Mouse (Mus musculus): Measurements from ENCODE around the gene Fbxw21. TPM values are rescaled to one million over a fixed set of nuclear protein-coding genes. Genes with fewer than 3 reads are reported as not detected.
"Not testable (repeated sequence)": the region's sequence is repeated elsewhere in the genome, so short reads cannot be mapped to it uniquely, and the experiment has no call there.

Fbxw21 gene
- total RNA-seq (2021), result not detected
- long read RNA-seq, experiment 1, result 0 reads
- long read RNA-seq, experiment 2, result 0 reads

DNA sequence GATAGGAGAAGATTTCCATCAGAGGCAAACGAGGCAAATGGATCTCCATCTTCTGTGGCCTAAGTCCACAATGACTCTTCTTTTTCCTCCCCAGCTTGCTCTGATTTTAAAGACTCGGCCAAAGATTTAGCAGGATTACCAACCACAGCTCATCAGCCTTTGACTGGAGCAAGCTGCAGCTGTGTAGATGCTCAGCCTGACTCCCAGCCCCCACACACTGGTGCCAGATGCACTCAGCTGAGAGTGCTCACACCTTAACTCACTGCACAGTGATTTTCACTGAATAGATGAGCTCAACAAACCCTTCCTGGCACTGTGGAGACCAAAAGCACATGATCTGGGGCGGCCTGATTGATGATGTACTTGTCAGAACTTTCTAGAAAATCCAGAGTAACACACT lies at the start of gene Fbxw21:
Fbxw21 (minus strand) TSS at position 101 of the 400 bp plus-strand sequence.
- no peak for DNase-seq
- intact Hi-C loops (cut with DNase I), result no loop called here

DNA sequence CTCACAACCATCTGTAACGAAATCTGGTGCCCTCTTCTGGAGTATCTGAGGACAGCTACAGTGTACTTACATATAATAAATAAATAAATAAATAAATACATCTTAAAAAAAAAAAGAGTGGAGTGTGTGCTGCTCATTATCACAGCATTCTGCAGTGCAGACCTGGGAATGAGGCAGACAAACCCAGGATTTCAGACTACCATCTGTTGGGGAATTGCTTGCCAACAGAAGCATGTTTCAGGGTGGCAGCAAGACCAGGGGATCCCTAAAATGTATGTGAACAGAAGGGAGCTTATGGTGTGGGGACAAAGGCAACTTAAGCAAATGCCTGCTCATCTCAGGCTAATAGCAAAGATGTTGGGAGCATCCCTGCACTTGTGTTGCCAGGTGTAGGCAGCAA lies 39.5 kb upstream of the Fbxw21 start:
- DNase-seq; intact Hi-C loops (cut with DNase I): not testable (repeated sequence)

DNA sequence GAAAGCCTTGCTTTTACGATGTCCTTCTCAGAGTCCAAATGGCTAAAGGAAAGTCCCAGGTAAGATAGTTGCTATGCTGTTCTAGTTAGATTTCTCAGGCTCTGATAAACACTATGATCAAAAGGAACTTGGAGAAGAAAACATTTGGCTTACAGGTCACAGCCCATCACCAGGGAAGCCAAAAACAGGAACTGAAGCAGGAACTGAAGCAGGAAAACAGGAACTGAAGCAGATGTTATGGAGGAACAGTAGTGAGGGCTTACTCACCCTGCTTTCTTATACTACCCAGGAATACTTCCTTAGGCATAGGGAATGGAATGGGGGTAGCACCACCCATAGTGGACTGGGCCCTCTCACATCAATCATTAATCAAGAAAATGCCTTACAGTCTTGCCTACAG lies 38.5 kb upstream of the Fbxw21 start:
- DNase-seq, result no peak
- intact Hi-C loops (cut with DNase I), result no loop called here

DNA sequence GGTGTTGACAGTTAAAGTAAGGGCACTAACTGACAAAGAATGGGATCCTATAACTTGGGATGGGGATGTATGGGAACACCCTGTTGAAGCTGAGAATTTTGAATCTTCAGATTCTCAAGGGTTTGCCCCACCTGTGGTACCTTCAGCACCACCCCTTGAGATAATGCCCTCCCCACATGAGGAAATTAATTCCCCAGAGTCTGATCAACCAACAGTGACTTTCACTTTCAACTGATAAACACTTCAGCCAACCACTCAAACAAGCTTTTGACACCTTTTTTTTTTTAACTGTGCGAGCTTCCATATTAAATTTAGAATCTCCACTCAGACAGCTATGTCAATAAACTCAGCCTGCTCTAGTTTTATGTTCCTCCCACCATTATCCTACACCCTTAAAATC lies 37.5 kb upstream of the Fbxw21 start:
- DNase-seq, result no peak
- intact Hi-C loops (cut with DNase I), result no loop called here

DNA sequence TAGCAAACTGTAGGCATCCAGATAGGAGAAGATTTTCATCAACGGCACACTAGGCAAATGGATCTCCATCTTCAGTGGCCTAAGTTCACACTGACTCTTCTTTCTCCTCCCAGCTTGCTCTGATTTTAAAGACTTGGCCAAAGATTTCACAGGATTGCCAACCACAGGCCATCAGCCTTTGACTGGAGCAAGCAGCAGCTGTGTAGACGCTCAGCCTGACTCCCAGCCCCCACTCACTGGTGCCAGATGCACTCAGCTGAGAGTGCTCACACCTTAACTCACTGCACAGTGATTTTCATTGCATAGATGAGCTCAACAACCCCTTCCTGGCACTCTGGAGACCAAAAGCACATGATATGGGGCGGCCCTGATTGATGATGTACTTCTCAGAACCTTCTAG lies 34.0 kb upstream of the Fbxw21 start, which contains the start of gene Fbxw13:
Fbxw13 (minus strand) TSS at position 101 of the 400 bp plus-strand sequence.
- intact Hi-C loops (cut with DNase I), result not testable (repeated sequence)

DNA sequence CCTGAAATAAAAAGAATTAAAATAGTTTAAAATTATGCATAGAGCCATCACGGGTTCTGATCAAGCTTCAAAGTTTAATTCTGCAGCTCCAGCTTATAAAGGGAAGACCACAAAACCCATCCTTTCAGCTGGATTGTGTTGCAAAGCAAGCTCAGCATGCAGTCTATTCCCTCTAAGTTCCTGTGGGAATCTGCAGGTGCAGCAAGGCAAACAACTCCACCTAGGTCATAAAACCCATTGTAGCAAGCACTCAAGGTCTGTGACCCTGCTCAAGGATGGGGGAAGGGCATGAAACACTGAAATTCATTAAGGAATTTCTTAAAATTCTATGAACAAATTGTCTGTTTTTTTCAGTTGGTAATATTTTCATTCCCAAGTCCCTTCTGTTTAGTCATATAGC lies 15.4 kb upstream of the Fbxw21 start:
- no peak for DNase-seq
- intact Hi-C loops (cut with DNase I), result no loop called here

More for the DNA sequence above, 34.0 kb upstream of the Fbxw21 start, which contains the start of gene Fbxw13:
- not testable (repeated sequence) for DNase-seq

GRCm38 (mm10) chr9:109176301-109176700 lies 14.5 kb upstream of the Fbxw21 start:
- DNase-seq, result no peak
- intact Hi-C loops (cut with DNase I), result no loop called here

- intact Hi-C loops (cut with DNase I), result no loop called here
- DNase-seq, result no peak
These were observed 5.5 kb upstream of the Fbxw21 start for GRCm38 (mm10) chr9:109167316-109167715.

DNA sequence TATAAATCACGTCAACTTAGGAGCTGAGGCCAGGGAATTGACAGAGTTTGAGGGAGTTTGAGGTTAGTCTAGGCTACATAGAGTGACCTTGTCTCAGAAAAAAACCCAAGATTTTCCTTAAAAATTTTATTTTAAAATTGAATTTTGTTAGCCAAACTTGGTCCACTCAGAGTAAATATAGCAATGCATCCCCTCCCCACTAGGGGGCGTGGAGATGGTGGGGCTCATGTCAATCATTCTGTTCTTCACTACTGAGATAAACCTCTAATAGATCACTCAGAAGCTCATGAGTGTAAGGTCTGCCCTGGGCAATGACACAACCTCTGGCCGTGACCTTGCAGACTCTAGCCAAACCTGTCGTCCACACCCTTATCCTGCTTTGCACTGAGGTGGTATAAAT lies 21.4 kb downstream of the Fbxw21 start:
- DNase-seq; intact Hi-C loops (cut with DNase I): not testable (repeated sequence)

DNA sequence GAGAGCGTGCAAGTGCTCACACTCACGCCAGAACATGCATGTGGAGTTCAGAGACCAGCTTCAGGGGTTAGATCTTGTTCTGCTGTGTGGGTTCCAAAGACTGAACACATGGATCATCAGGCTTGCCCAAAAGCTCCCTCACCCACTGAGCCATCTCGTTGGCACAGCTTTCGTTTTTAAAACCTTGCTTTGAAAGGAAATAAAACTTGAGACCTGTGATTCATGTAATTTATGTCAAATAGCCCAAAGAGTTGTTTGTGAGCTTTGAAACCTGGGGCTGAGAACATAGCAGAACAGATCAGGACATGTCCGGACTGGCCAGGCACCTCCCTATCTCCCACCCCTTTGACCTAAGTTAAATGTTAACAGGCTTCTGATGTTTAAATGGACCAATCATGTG lies 31.8 kb downstream of the Fbxw21 start:
- DNase-seq, result no peak
- intact Hi-C loops (cut with DNase I), result no loop called here

DNA sequence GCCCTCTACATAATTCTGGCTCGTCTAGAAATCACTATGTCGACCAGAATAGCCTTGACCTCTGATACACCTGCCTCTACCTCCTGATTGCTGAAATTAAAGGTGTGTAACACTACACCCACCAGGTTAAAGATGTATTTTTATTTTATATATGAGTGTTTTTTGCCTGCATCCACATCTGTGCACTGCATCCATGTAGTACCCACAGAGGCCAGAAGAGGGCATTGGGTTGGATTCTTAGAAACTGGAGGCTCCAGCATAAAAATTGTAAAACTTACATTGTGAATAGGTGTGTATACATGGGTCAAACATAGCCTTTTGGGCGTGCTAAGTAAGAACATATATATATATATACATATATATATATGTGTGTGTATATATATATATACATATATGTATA lies 33.6 kb downstream of the Fbxw21 start:
- intact Hi-C loops (cut with DNase I), result loop anchor here (10.0 kb wide), 1 partner anchor 737 kb away; no protein-coding TSS in a partner anchor
- DNase-seq, result peak in 1 of 2 experiments; percentile 60

DNA sequence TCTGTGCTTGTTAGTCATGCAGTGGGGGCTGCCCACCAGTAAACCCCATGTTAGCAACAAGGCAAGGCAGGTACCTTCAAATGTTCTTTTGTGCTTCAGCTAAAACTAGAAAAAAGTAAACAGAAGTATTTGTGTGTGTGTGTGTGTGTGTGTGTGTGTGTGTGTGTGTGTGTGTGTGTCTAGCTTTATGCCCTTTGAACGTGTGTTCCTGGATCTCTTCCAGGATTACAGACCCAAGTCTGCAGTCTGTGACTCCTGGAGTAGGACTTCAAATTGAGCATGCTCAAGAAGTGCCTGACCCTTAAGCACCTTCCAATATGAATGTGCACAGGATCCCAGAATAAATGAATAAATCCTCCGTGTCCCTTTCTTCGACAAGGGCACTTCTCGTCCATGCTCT lies 34.8 kb downstream of the Fbxw21 start:
- DNase-seq, result no peak
- intact Hi-C loops (cut with DNase I), result loop anchor here (10.0 kb wide), 1 partner anchor 738 kb away; no protein-coding TSS in a partner anchor

- DNase-seq, result no peak
- intact Hi-C loops (cut with DNase I), result loop anchor here (10.0 kb wide), 1 partner anchor 739 kb away; no protein-coding TSS in a partner anchor
These were observed 36.4 kb downstream of the Fbxw21 start for GRCm38 (mm10) chr9:109125481-109125880.

- DNase-seq, result no peak
- intact Hi-C loops (cut with DNase I), result loop anchor here (10.0 kb wide), 1 partner anchor 740 kb away; no protein-coding TSS in a partner anchor
These were observed 36.8 kb downstream of the Fbxw21 start for GRCm38 (mm10) chr9:109125043-109125442.

GRCm38 (mm10) chr9:109124164-109124563 lies 37.7 kb downstream of the Fbxw21 start:
- DNase-seq, result no peak
- intact Hi-C loops (cut with DNase I), result loop anchor here (10.0 kb wide), 1 partner anchor 741 kb away; no protein-coding TSS in a partner anchor

DNA sequence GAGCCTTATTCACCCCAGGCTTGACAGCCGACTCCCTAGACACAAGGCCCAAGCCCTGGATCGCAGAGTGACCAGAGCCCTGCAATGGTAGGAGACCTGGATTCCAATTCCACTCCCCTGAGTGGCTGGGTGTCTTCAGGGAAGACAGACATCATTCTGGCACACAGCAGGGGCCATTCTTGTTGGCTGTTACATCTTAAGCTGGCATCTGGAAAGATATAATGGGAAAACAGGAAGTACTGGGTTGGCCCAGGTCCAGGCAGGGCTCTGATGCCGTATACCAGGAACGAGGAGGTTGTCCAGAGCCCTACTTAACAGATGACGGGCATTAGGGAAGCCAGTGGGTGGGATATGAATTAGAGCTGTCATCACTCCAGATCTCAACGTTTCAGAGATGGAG lies 38.6 kb downstream of the Fbxw21 start:
- intact Hi-C loops (cut with DNase I), result loop anchor here (10.0 kb wide), 1 partner anchor 742 kb away; no protein-coding TSS in a partner anchor
- DNase-seq, result no peak

- intact Hi-C loops (cut with DNase I), result loop anchor here (10.0 kb wide), 1 partner anchor 742 kb away; no protein-coding TSS in a partner anchor
- DNase-seq, result peak in 1 of 2 experiments; percentile 47
These were observed 39.2 kb downstream of the Fbxw21 start for GRCm38 (mm10) chr9:109122553-109123085.

DNA sequence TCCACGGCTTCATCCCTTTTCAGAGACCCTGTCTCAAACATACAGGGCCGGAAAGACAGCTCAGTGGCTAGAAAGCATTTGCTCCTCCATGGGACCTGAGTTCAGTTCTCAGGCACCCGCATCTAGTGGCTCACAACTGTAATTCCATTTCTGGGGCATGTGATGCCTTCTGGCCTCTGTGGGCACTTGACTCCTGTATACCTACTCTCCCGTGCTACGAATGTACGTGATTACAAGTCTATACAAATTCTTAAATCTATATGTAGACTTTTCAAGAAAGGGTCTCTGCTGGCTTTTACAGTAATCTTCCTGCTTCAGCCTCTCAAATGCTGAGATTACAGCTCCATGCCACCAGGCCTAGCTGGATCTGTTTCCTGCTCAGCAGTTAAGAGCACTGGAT lies 40.9 kb downstream of the Fbxw21 start:
- no peak for DNase-seq
- intact Hi-C loops (cut with DNase I), result loop anchor here (1.0 to 10.0 kb wide), 2 partner anchors 118 to 744 kb away; no protein-coding TSS in a partner anchor

- DNase-seq, result no peak
- intact Hi-C loops (cut with DNase I), result loop anchor here (1.0 kb wide), 1 partner anchor 31 kb away; no protein-coding TSS in a partner anchor
These were observed 42.3 kb downstream of the Fbxw21 start for GRCm38 (mm10) chr9:109119571-109119970.

DNA sequence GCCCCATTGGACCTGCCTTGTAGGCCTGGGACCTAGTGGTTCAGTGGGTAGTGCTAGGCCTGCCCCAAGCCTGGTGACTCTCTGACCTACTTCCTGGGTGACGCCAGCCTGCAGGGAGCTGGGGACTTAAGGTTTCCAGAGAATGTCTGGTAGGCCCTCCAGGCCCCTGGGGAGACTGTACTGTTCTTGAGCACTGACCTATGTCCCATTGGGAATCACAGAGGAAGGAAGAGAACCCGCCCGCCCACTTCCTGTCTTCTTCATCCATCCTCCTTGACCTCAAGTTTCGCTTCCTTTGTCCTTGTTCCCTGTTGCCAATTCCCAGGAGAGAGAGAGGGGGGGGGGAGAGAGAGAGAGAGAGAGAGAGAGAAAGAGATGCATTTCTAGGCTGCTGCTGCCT lies 43.7 kb downstream of the Fbxw21 start:
- intact Hi-C loops (cut with DNase I), result no loop called here
- DNase-seq, result peak in 1 of 2 experiments; percentile 37

DNA sequence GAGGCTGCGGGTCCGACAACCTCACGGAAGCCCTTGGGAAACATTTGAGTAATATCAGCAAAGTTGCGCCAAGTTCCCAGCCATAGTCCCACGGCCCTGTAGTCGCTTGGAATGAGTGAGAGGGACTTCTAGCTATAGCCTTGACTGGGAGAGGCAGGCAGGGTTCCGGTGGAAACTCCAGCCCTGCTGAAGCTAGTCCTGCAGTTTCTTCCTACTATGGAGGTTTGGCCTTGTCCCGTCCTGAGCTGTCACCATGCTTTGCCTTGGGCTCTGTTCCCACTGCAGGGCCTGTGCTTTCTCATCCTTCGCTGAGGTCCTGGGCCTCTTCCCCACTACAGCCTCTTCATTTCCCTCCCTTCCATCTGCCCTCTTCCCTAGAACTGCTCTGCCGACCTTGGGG lies 45.6 kb downstream of the Fbxw21 start:
- no peak for DNase-seq
- intact Hi-C loops (cut with DNase I), result no loop called here

GRCm38 (mm10) chr9:109114871-109115270 lies 47.0 kb downstream of the Fbxw21 start:
- DNase-seq, result no peak
- intact Hi-C loops (cut with DNase I), result no loop called here

Data from heart, postnatal 14 days (tissue).